In the genomic region with DNA sequence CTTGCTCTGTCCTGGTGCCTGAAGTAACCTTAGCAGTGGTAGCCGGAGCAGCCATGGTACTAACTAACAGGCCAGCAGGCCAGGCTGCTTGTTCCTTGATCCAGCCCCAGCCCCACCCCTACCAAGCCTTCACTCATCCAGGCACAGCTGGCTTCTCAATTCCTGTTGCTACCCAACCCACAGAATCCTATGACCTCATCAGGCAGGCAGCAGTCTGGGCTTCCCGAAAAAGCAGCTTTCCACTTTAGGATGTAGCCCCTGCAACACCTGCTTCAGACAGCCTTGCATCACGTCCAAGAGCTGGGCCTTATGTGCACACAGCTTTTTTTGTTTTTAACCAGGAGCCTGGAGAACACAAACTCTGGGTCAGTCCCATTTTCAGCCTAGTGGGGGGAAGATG, we compare ENCODE assay signal across 9 mouse cellular contexts.
DNase-seq lines count a peak whose midpoint lies in the region; ATAC-seq lines count a peak whose summit lies in the region.
"Had no signal": no experiment of that assay in that cellular context is flagged by ENCODE, and none has a peak within 500 bp of the region (broad histone marks: within the 10 kb centered on the region; RNA-seq: fewer than 3 reads in every experiment).

No protein-coding gene starts in this region.

- H3K4me2 ChIP-seq in intestine, embryonic 16.5 days (ENCODE audit: low read depth, low read length), result no peak overlapping the region
- H3K4me2 ChIP-seq: neural tube, embryonic 13.5 days had no signal

- peaks cover 53% of the 10 kb centered on the region for H3K4me1 ChIP-seq in embryonic facial prominence, embryonic 10.5 days
- peaks cover 25% of the 10 kb centered on the region for H3K4me1 ChIP-seq in intestine, embryonic 16.5 days (ENCODE audit: control insufficient read depth, insufficient read depth, low read length)

- peak; percentile 47 for ATAC-seq in intestine, embryonic 16.5 days

- H3K9me3 ChIP-seq in embryonic facial prominence, embryonic 10.5 days, result no peaks in the 10 kb centered on the region
- no peaks in the 10 kb centered on the region for H3K9me3 ChIP-seq in intestine, embryonic 16.5 days (ENCODE audit: control insufficient read depth, low read length)
- H3K9me3 ChIP-seq: neural tube, embryonic 13.5 days had no signal

- 36% methylated on average over 3 of the region's 3 CpGs for WGBS in embryonic facial prominence, embryonic 10.5 days
- 32% methylated on average over 3 of the region's 3 CpGs for WGBS in intestine, embryonic 16.5 days

- peak; percentile 17 to 44 for DNase-seq in layer of hippocampus, adult 18-20 months (ENCODE audit: low spot score in 2 of 2)
- DNase-seq in layer of hippocampus, adult 9-10 months (ENCODE audit: low spot score), result no peak
- peak; percentile 61 for DNase-seq in embryonic facial prominence, embryonic 10.5 days (ENCODE audit: low spot score)
- DNase-seq in retina, postnatal 1 day, result peak; percentile 77
- DNase-seq in cerebellum, postnatal 14 days, result no peak
- no peak for DNase-seq in thymus, postnatal 25 days
- DNase-seq in gastrocnemius, adult 18-20 months (ENCODE audit: low spot score), result no peak

- peaks cover 10% of the 10 kb centered on the region for H3K36me3 ChIP-seq in embryonic facial prominence, embryonic 10.5 days (replicated peaks)
- no peaks in the 10 kb centered on the region for H3K36me3 ChIP-seq in intestine, embryonic 16.5 days (ENCODE audit: control insufficient read depth, insufficient read depth, low read length)
- H3K36me3 ChIP-seq: neural tube, embryonic 13.5 days had no signal

- no peaks in the 10 kb centered on the region for H3K27me3 ChIP-seq in embryonic facial prominence, embryonic 10.5 days (replicated peaks; ENCODE audit: low read depth, poor library complexity, severe bottlenecking)
- H3K27me3 ChIP-seq in intestine, embryonic 16.5 days (replicated peaks; ENCODE audit: control insufficient read depth, insufficient read depth, low read length), result no peaks in the 10 kb centered on the region
- H3K27me3 ChIP-seq: neural tube, embryonic 13.5 days had no signal

- H3K27ac ChIP-seq in embryonic facial prominence, embryonic 10.5 days (replicated peaks), result peak overlapping the region; percentile 58
- no peak overlapping the region for H3K27ac ChIP-seq in intestine, embryonic 16.5 days (ENCODE audit: low read length)
- H3K27ac ChIP-seq: neural tube, embryonic 13.5 days had no signal

- H3K9ac ChIP-seq in intestine, embryonic 16.5 days (ENCODE audit: low read depth, low read length), result no peak overlapping the region
- H3K9ac ChIP-seq: neural tube, embryonic 13.5 days had no signal

- H3K4me3 ChIP-seq in embryonic facial prominence, embryonic 10.5 days, result no peak overlapping the region
- no peak overlapping the region for H3K4me3 ChIP-seq in intestine, embryonic 16.5 days (ENCODE audit: low read length)
- H3K4me3 ChIP-seq: neural tube, embryonic 13.5 days had no signal

Comparison
In these comparisons a context has a peak if more than half of its experiments do, and no peak if none do; other contexts are left out.
1. DNase-seq: peak in layer of hippocampus, adult 18-20 months (2 of 2), embryonic facial prominence, embryonic 10.5 days (single experiment) and retina, postnatal 1 day (single experiment); none in layer of hippocampus, adult 9-10 months (single experiment), cerebellum, postnatal 14 days (0 of 2), thymus, postnatal 25 days (single experiment) and gastrocnemius, adult 18-20 months (single experiment).